Mouse (Mus musculus): Measurements from ENCODE around the gene Gm10447. TPM values are rescaled to one million over a fixed set of nuclear protein-coding genes. Genes with fewer than 3 reads are reported as not detected.

Gene Gm10447
- polyA plus RNA-seq, 1 experiment from 2014 or later = 0.13 TPM

DNA sequence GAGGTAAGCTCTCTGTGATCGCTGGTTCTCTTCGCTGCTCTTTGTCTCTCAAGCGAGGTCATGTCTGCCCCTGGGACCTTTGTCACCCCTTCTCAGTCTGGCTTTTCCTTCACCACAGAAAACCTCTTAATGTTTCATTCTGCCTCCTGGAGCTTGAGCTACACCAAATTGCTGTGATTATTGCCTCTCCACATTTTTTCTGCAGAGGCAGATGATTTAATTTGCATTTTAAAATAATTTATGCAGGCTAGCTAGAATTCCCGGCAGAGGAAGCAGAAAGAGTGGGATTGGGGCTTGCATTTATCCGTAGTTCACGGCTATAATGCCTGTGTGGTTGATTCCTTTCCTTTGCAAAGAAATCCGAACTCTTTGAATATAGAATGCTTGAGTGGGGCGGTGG, 18.7 kb upstream of the Gm10447 start:
- ATAC-seq (ENCODE audit: low FRiP score) = 0 out of 2 replicates have a peak, but pooled peaks have one; percentile 27
- peak overlapping the region; percentile 32 for H3K4me2 ChIP-seq
- 0 out of 2 replicates have a peak, but pooled peaks cover 4% of the 10 kb centered on the region for H3K9me3 ChIP-seq
- H3K9ac ChIP-seq = no peak overlapping the region
- WGBS = 17% methylated on average over 8 of the region's 8 CpGs
- H3K27me3 ChIP-seq = peaks cover 61% of the 10 kb centered on the region
- peak overlapping the region; percentile 79 for H3K27ac ChIP-seq
- H3K4me3 ChIP-seq (replicated peaks) = no peak overlapping the region
- no peaks in the 10 kb centered on the region for H3K36me3 ChIP-seq (replicated peaks)
- H3K4me1 ChIP-seq = peaks cover 40% of the 10 kb centered on the region

DNA sequence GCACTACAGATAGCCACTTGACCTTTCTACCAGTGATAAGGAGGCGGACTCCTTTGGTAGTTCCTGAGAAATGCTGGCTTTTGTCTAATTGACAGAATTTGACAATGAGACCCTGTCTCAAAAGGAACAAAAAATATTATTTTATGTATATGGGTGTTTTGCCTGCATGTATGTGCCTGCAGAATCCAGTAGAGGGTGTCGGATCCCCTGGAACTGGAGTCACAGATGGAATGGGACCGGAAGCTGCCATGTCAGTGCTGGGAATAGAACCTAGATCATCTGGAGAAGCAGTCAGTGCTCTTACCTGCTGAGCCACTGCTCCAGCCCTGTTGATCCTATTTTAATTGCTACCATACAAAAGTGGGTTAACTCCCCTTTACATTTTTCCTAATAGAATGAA, 15.8 kb upstream of the Gm10447 start:
- Histone ChIP-seq H3K27ac (no peak overlapping the region), H3K4me3 (replicated peaks) (no peak overlapping the region), H3K27me3 (peaks cover 47% of the 10 kb centered on the region), H3K9ac (no peak overlapping the region), H3K4me1 (peaks cover 35% of the 10 kb centered on the region), H3K4me2 (no peak overlapping the region), H3K9me3 (no peaks in the 10 kb centered on the region), H3K36me3 (replicated peaks) (no peaks in the 10 kb centered on the region)
- WGBS = 87% methylated on average over 3 of the region's 3 CpGs
- no peak for ATAC-seq (ENCODE audit: low FRiP score)

DNA sequence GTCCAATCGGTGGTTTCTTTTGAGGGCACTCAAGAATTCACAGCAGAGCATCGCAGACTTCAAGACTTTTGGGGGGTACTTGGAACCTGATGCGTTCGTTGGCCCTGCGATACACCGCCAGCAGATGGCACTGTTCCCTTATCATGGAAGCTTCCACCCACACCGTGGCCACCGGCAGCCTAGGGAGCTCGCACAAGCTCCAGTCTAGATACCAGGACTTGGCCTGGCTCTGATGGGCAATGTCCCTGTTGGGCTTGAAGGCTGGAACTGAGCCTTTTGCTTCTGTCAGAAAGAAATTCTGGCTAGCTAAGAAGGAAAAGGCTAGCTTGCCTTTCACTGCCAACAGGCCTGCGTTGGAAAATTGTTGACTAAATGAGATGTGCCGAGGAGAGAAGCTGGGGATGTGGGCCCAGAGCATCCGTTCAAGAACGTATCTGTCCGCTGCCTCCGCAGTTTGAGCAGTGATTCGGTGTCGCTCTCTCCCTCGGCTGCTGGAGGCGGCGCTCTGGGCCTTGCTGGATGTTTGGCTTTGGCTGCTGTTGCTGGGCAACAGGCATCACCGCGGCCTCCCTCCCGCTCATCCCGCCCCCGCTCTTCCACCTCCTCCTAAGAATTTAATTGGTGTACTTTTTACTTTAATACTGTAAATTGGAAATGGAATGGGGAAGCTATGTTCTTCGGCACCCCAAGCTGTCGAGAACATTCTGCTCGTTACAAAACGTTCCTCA, 13.2 kb upstream of the Gm10447 start, which contains the start of gene Gm9837:
Gene Gm9837, minus strand, starts transcription at position 512 of the 728 bp plus-strand sequence.
- Histone ChIP-seq H3K9me3 (no peaks in the 10 kb centered on the region), H3K36me3 (replicated peaks) (no peaks in the 10 kb centered on the region), H3K4me2 (peak within 1 kb of the TSS; percentile 57), H3K27ac (peak within 1 kb of the TSS; percentile 31; the same call in 1 of the 2 replicates), H3K9ac (peak within 1 kb of the TSS; percentile 41), H3K27me3 (peaks cover 68% of the 10 kb centered on the region), H3K4me3 (replicated peaks) (peak within 1 kb of the TSS; percentile 25), H3K4me1 (peaks cover 30% of the 10 kb centered on the region)
- peak; percentile 81 for ATAC-seq (ENCODE audit: low FRiP score)
- 1% methylated on average over 29 of the region's 29 CpGs for WGBS

DNA sequence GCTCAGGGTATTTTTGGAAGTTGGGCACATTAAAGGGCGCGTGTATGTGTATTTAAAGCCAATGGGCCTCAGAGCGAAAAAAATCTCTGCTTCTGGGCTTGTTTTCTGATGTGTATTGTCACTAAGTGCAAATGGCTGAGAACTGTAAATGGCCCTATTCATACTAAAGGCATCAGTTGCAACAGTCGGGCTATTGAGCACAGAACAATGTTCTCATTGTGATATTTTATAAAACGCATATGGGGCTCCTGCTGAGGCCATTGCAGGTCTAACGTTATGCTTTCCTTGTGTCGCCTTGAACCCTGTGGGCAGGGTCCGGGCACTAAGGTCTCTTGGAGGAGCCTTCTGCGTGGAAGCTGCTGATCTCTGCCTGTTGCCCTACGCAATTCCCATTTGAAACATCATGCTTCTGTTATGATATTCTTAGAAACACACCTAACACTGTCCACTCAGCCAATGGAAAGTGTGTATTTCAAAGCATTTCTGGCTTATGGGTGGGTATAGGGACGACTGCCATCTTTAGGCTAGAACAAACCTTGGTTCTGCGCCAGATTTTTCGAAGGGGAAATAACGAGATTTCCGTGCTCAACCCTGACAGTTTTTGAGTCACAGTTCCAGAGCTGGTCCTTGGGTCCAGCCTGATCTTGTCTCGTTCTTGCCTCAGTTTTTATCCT, 12.5 kb upstream of the Gm10447 start:
- peak overlapping the region; percentile 57 for H3K4me2 ChIP-seq
- WGBS = 31% methylated on average over 16 of the region's 16 CpGs
- no peak overlapping the region for H3K27ac ChIP-seq
- no peak overlapping the region for H3K9ac ChIP-seq
- no peak for ATAC-seq (ENCODE audit: low FRiP score)
- H3K9me3 ChIP-seq = no peaks in the 10 kb centered on the region
- no peak overlapping the region for H3K4me3 ChIP-seq (replicated peaks)
- no peaks in the 10 kb centered on the region for H3K36me3 ChIP-seq (replicated peaks)
- H3K4me1 ChIP-seq = peaks cover 30% of the 10 kb centered on the region
- H3K27me3 ChIP-seq = peaks cover 75% of the 10 kb centered on the region

DNA sequence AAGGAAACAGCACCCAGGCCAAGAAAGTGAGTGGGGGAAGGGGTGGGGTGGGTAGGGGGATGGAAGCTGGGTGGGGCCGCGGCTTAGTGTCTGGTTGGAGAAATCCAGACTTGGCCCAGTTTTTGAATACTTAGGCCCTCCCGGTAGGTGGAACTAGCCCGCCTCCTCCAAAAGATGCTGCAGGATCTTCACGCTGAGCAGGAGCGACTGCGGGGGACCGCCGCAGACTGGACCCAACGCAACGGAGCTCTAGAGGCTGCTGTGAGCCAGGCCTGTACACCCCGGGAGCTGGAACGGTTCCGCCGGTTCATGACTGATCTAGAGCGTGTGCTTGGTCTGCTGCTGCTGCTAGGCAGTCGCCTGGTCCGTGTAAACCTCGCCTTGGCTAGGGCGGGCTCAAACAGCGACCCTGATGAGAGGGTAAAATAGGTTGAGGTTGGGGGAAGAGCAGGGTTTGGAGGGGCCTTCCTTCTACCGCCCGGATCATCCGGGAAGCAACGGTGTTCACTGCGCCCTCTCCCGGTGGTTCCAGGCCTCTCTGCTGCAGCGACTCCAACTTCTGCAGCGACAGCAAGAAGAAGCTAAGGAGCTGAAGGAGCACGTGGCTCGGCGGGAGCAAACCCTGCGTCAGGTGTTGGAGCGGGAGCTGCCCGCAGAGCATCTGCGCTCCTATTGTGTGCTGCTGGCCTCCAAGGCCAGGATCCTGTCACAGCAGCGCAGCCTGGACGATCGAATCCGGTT, 9.5 kb upstream of the Gm10447 start:
- Histone ChIP-seq H3K27ac (no peak overlapping the region), H3K9ac (peak overlapping the region; percentile 47; the same call in 1 of the 2 replicates), H3K4me2 (peak overlapping the region; percentile 49), H3K4me3 (replicated peaks) (peak overlapping the region; percentile 30), H3K36me3 (replicated peaks) (no peaks in the 10 kb centered on the region), H3K27me3 (peaks cover 86% of the 10 kb centered on the region), H3K4me1 (peaks cover 40% of the 10 kb centered on the region), H3K9me3 (no peaks in the 10 kb centered on the region)
- WGBS = 6% methylated on average over 40 of the region's 40 CpGs
- ATAC-seq (ENCODE audit: low FRiP score) = peak; percentile 39; the same call in 1 of the 2 replicates

DNA sequence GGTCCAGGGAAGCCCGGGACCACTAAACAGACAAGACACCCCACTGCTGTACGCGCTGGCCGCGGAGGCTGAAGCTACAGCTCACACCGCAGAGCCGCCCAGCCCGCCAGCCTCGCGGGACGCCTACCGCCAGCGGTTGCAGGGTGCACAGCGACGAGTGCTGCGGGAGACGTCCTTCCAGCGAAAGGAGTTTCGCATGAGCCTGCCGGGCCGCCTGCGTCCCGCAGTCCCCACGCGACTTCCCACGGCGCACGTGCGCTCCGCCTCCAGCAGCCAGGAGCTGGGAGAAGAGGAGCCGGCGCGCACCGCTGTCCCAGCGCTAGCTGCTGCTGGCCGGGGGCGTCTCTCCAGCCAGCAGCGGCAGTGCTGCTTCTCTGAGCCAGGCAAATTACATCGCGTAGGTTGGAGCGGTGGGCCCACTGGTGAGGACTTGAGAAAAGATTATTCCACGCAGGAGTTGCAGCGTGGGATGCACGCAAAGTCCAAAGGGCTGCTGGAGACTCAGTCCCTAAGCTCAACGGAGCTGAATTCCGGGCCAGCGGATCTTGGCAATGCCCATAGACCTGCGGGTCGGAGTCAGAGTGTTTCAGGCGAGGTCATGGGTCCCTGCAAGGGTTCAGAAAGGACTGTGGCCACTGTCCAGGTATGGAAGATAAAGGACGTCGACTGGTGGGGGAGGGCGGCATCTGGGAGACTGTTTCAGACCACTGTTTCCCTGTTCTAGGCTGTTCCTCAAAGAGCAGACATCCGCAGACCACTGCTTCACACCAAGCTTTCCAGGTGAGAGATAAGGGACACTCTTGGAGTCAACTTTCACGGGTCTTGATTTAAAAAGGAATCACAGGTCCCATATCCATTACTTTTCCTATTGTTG, 6.9 kb upstream of the Gm10447 start:
- no peaks in the 10 kb centered on the region for H3K9me3 ChIP-seq
- no peaks in the 10 kb centered on the region for H3K36me3 ChIP-seq (replicated peaks)
- peaks cover 19% of the 10 kb centered on the region for H3K4me1 ChIP-seq
- peaks cover 93% of the 10 kb centered on the region for H3K27me3 ChIP-seq
- peak overlapping the region; percentile 75 for H3K4me2 ChIP-seq
- peak overlapping the region; percentile 44 for H3K4me3 ChIP-seq (replicated peaks)
- 6% methylated on average over 55 of the region's 55 CpGs for WGBS
- no peak overlapping the region for H3K27ac ChIP-seq
- ATAC-seq (ENCODE audit: low FRiP score) = no peak; the same call in 1 of the 2 replicates
- peak overlapping the region; percentile 55 for H3K9ac ChIP-seq

DNA sequence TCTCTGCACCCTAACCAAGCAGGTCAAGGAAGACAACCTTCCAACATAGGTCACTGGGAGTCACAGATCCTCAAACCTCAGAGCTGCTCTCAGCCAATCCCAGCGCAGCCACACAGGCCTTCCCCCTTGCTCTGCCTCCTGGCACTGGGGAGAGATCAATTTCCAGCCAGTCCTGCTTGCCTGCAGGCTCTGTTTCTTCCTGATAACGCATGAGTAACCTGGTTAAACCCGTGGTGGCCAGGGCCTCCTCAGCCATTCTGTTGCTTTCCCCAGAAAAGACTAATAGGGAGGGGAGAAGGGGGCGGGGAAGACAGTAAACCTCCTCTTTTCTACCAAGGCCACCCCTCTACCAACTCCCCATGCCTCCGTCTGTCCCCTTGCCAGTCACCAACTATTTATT, 4.8 kb upstream of the Gm10447 start:
- H3K9me3 ChIP-seq = no peaks in the 10 kb centered on the region
- H3K27me3 ChIP-seq = peaks cover 96% of the 10 kb centered on the region
- H3K4me3 ChIP-seq (replicated peaks) = no peak overlapping the region
- ATAC-seq (ENCODE audit: low FRiP score) = no peak
- H3K9ac ChIP-seq = no peak overlapping the region
- no peaks in the 10 kb centered on the region for H3K36me3 ChIP-seq (replicated peaks)
- WGBS = 16% methylated on average over 5 of the region's 5 CpGs
- H3K27ac ChIP-seq = no peak overlapping the region
- H3K4me2 ChIP-seq = no peak overlapping the region
- peaks cover 23% of the 10 kb centered on the region for H3K4me1 ChIP-seq

DNA sequence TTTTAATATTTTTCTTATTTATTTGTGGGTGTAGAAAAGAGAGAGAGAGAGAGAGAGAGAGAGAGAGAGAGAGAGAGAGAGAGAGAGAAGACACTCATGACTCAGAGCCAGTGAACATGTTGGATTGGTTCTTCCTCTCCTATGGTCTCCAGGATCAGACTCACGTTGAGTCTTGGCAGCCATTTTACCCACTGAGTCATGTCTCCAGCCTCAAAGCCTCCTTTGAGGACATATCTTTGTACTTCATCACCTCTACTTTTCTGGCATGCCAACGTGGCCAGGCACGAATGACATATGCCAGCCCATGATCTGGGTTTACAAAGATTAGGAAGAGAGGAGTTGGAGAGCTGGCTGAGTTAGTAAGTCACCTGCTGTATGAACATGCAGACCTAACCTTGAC, 3.3 kb upstream of the Gm10447 start:
- H3K9ac ChIP-seq = no peak overlapping the region
- peaks cover 93% of the 10 kb centered on the region for H3K27me3 ChIP-seq
- H3K36me3 ChIP-seq (replicated peaks) = no peaks in the 10 kb centered on the region
- H3K27ac ChIP-seq = no peak overlapping the region
- H3K4me3 ChIP-seq (replicated peaks) = no peak overlapping the region
- no peak overlapping the region for H3K4me2 ChIP-seq
- no peaks in the 10 kb centered on the region for H3K9me3 ChIP-seq
- WGBS = 83% methylated on average over 3 of the region's 3 CpGs
- no peak for ATAC-seq (ENCODE audit: low FRiP score)
- peaks cover 20% of the 10 kb centered on the region for H3K4me1 ChIP-seq

DNA sequence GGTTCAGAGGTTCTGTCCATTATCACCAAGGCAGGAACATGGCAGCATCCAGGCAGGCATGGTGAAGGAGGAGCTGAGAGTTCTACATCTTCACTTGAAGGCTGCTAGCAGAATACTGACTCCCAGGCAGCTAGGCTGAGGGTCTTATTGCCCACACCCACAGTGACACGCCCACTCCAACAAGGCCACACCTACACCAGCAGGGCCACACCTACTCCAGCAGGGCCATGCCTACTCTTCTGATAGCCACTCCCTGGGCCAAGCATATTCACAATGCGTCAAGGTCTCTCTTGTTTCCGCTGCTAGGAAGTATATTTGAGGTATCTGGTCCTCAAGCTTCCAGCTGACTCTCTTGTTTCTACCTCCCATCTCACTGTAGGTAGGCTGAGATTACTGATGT, 2.1 kb upstream of the Gm10447 start:
- Histone ChIP-seq H3K4me1 (peaks cover 18% of the 10 kb centered on the region), H3K4me3 (replicated peaks) (no peak overlapping the region), H3K27ac (no peak overlapping the region), H3K27me3 (peaks cover 89% of the 10 kb centered on the region), H3K4me2 (no peak overlapping the region), H3K9ac (no peak overlapping the region), H3K9me3 (no peaks in the 10 kb centered on the region), H3K36me3 (replicated peaks) (no peaks in the 10 kb centered on the region)
- ATAC-seq (ENCODE audit: low FRiP score) = no peak
- WGBS = 63% methylated on average over 3 of the region's 3 CpGs

DNA sequence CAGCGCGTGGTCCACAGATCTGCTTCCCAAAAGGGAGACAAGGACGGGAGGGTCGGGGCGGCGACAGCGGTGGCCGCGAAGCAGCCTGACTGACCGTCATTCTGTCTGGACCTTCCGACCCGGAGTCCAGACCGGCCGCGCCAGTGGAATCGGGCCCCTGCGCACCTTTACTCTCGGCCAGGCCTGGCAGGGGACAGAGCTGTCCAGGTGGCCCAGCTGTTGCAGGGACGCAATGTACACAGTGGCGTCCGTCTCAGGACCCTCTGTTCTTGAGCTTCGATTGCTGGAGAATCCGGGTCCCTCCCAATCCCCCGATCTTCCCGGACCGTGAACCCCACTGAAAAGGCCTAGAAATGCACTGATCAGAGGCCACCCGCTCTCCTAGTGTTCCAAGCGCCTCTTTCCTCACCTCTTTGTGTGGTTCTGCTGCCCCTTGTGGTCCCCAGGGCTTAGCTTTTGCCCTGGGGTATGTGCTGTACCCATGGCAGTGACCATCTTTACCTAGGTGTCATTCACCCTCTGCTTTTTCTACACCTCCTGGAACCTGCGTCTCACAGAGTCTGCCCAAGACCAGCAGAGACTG, 553 bp upstream of the Gm10447 start:
- H3K4me1 ChIP-seq = peaks cover 9% of the 10 kb centered on the region
- H3K4me2 ChIP-seq = peak overlapping the region; percentile 81
- no peak overlapping the region for H3K27ac ChIP-seq
- no peaks in the 10 kb centered on the region for H3K36me3 ChIP-seq (replicated peaks)
- H3K4me3 ChIP-seq (replicated peaks) = peak overlapping the region; percentile 47
- H3K9me3 ChIP-seq = no peaks in the 10 kb centered on the region
- peak overlapping the region; percentile 61 for H3K9ac ChIP-seq
- H3K27me3 ChIP-seq = peaks cover 74% of the 10 kb centered on the region
- WGBS = 5% methylated on average over 29 of the region's 29 CpGs
- peak; percentile 46; the same call in 1 of the 2 replicates for ATAC-seq (ENCODE audit: low FRiP score)

DNA sequence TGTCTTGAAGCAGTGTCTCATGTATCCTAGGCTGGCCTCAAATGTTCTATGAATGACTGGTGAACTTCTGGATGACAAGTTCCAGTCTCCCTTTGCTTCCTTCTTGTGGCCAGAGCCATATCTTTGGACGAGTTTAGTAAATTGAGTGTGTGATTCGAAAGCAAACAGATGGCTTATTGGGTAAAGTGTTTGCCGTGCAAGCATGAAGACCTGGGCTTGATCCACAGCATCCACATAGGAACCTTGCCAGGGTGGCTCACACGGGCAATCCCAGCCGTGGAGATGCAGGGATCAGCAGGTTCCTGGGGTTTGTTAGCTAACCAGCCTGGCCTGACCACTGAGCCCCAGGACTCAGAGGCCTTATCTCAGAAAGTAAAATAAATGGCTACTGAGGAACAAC, 3.9 kb downstream of the Gm10447 start:
- Histone ChIP-seq H3K4me2 (no peak overlapping the region), H3K4me3 (replicated peaks) (no peak overlapping the region), H3K9me3 (no peaks in the 10 kb centered on the region), H3K4me1 (peaks cover 9% of the 10 kb centered on the region), H3K36me3 (replicated peaks) (no peaks in the 10 kb centered on the region), H3K27me3 (peaks cover 47% of the 10 kb centered on the region), H3K9ac (no peak overlapping the region), H3K27ac (no peak overlapping the region)
- WGBS = 88% methylated on average over 5 of the region's 5 CpGs
- ATAC-seq (ENCODE audit: low FRiP score) = no peak

All from forebrain, embryonic 12.5 days (tissue).